Mouse (Mus musculus) hindbrain, embryonic 13.5 days (tissue): ENCODE data around the gene Fanca. TPM values are rescaled to one million over a fixed set of nuclear protein-coding genes. Genes with fewer than 3 reads are reported as not detected.
A peak's percentile ranks its signal among the peaks of the same experiment; 100 is the strongest.
"Not testable (repeated sequence)": the region's sequence is repeated elsewhere in the genome, so short reads cannot be mapped to it uniquely, and the experiment has no call there.

Source experiments
- ATAC-seq: fragments of 200-750 bp; cut with Nextera tagmentation; 2 replicates; pipeline ENCODE4 v1.8.0; 2017; ENCODE audit warnings: moderate TSS enrichment; ENCODE audit not compliant: low FRiP score
- H3K27ac ChIP-seq: fragments of 300-500 bp; sonication (generic); 2 replicates; pipeline ENCODE4 v1.5.1; 2015; ENCODE audit warnings: inconsistent platforms, mild to moderate bottlenecking, moderate library complexity
- H3K27me3 ChIP-seq: fragments of 300-500 bp; sonication (generic); 2 replicates; pipeline ENCODE4 v1.6.1; 2015; ENCODE audit warnings: mild to moderate bottlenecking, inconsistent platforms
- H3K36me3 ChIP-seq: fragments of 300-500 bp; sonication (generic); 2 replicates; pipeline ENCODE4 v1.6.1; 2015; ENCODE audit warnings: mild to moderate bottlenecking, inconsistent platforms
- H3K4me1 ChIP-seq: fragments of 300-500 bp; sonication (generic); replicated peaks from 2 replicates; pipeline ENCODE4 v1.6.1; 2015; ENCODE audit warnings: inconsistent platforms
- H3K4me2 ChIP-seq: fragments of 300-500 bp; sonication (generic); 2 replicates; pipeline ENCODE4 v1.6.1; 2015; ENCODE audit warnings: inconsistent platforms, mild to moderate bottlenecking, moderate library complexity
- H3K4me3 ChIP-seq: fragments of 300-500 bp; sonication (generic); 2 replicates; pipeline ENCODE4 v1.5.1; 2015; ENCODE audit warnings: mild to moderate bottlenecking, inconsistent platforms
- H3K9ac ChIP-seq: fragments of 300-500 bp; sonication (generic); 2 replicates; pipeline ENCODE4 v1.6.1; 2015; ENCODE audit warnings: mild to moderate bottlenecking, inconsistent platforms
- H3K9me3 ChIP-seq: fragments of 300-500 bp; sonication (generic); 2 replicates; pipeline ENCODE4 v1.6.1; 2016; ENCODE audit warnings: inconsistent platforms
- WGBS: fragments of 180-500 bp; shearing (Covaris S2); methylation state at CpG from one replicate; pipeline ENCODE4 v1.1.7; 2015; 5-methylcytosine and 5-hydroxymethylcytosine counted together
- polyA plus RNA-seq: library from polyadenylated mRNA; unstranded; fragments of >200 nt; fragmentation: Nextera tagmentation; extraction: Ambion mirVana; gene quantifications from 2 replicates; pipeline ENCODE4 v1.2.1, GENCODE M21; 2015

Gene Fanca
- polyA plus RNA-seq, 1 experiment from 2014 or later = 7.8 TPM

DNA sequence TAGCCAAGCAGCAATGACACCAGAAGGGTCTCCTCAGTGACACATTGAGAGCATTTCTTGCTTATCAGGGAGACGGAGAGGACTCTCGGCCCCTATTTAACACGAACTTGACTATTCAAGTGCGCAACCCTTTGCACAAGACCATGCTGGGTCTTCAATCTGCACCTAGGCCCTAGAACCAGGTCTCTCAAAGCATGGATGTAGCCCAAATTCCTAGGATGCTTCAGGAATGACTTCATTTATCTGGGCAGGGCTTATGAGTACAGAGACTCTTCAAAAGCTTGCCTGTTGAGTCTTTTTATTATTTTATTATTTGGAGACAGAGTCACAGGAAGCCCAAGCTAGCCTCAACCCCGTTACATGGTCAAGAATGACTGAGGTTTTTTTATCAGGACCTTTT lies 33.9 kb downstream of the Fanca start:
- H3K4me3 ChIP-seq = no peak overlapping the region

DNA sequence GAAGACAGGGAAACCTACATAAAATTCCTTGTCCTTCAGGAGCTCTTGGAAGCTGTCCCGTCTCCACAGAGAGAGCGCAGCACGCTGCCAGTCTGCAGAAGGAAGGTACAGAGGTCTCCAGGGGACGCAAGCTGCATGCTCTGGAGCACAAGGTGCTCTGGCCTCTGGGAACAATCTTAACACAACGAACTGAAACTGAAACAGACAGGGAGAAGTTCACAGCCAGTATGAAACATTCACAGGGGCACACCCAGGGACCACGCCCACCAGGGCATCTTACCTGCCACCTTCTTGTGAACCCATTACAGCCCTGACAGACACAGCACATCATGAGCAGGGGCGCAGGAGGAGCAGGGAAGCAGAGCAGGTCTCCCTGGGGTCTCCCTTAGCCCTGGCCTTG lies 34.4 kb downstream of the Fanca start:
- Histone ChIP-seq H3K9me3 (no peaks in the 10 kb centered on the region), H3K9ac (no peak overlapping the region), H3K4me2 (no peak overlapping the region), H3K36me3 (peaks cover 7% of the 10 kb centered on the region), H3K4me3 (no peak overlapping the region), H3K27me3 (no peaks in the 10 kb centered on the region), H3K27ac (no peak overlapping the region), H3K4me1 (no peaks in the 10 kb centered on the region)
- WGBS = 94% methylated on average over 7 of the region's 7 CpGs
- ATAC-seq = no peak

More for the DNA sequence above, 33.9 kb downstream of the Fanca start:
- Histone ChIP-seq H3K9ac (no peak overlapping the region), H3K9me3 (no peaks in the 10 kb centered on the region), H3K27ac (no peak overlapping the region), H3K4me2 (no peak overlapping the region), H3K4me1 (no peaks in the 10 kb centered on the region), H3K36me3 (peaks cover 7% of the 10 kb centered on the region), H3K27me3 (no peaks in the 10 kb centered on the region)
- no peak for ATAC-seq
- 94% methylated on average over 5 of the region's 5 CpGs for WGBS

DNA sequence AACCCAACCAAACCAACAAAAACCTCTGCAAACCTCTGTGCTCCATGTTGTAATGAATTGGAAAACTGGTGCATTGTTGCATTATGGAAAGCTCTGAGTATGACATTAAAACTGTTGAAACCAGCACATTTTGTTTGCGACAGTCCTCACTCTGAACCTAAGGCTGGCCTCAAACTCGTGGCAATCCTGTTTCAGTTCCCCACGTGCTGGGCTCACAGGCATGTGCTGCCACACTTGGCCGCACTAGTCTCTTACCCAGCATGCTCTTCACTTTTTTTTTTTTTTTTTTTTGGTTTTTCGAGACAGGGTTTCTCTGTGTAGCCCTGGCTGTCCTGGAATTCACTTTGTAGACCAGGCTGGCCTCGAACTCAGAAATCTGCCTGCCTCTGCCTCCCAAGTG lies 35.4 kb downstream of the Fanca start:
- 90% methylated on average over 6 of the region's 6 CpGs for whole genome bisulfite sequencing
- not testable (repeated sequence) for H3K27ac ChIP-seq, H3K9me3 ChIP-seq, H3K36me3 ChIP-seq, H3K4me3 ChIP-seq, H3K4me2 ChIP-seq, H3K9ac ChIP-seq, ATAC-seq, H3K27me3 ChIP-seq, H3K4me1 ChIP-seq

DNA sequence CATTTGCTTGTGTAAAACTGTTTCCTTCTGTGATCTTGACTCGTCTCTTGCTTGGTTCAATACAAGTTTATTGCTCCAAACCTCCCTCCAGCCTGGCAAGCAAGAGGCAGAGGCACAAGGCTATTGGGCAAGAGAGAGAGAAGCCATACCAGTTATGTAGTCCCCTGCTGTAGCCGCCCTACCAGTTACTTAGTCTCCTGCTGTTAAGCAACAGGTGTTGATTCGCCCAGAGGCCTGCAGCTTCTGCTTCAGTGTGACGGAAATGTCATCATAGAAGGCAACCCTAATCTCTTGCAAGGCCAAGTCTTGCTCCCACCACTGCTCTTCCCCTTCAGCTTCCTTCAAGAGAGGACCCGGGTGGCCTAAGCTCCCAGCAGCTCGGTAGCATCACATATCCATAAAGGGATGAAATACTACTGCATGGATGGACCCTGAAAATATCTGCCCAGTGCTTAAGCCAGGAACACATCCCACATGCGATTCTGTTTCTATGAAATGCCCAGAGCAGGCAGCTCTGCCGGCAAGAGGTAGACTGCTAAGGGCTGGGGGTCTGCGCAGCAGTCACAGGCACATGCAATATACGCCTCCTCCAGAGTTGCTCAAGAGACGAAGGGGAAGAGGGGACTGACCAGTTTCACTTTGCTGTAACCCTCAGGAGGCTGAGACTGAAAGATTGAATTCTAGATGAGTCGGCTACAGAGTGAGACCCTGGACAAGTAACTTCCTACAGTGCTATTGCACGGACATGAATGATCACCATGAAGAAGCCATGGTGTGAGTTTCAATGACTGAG lies 37.9 kb downstream of the Fanca start:
- no peak overlapping the region for H3K4me2 ChIP-seq
- H3K27ac ChIP-seq = no peak overlapping the region
- no peak for ATAC-seq
- no peaks in the 10 kb centered on the region for H3K4me1 ChIP-seq
- H3K27me3 ChIP-seq = no peaks in the 10 kb centered on the region
- H3K4me3 ChIP-seq = no peak overlapping the region
- WGBS = 86% methylated on average over 13 of the region's 13 CpGs
- H3K9ac ChIP-seq = no peak overlapping the region
- H3K9me3 ChIP-seq = no peaks in the 10 kb centered on the region
- peaks cover 4% of the 10 kb centered on the region; the same call in 1 of the 2 replicates for H3K36me3 ChIP-seq

DNA sequence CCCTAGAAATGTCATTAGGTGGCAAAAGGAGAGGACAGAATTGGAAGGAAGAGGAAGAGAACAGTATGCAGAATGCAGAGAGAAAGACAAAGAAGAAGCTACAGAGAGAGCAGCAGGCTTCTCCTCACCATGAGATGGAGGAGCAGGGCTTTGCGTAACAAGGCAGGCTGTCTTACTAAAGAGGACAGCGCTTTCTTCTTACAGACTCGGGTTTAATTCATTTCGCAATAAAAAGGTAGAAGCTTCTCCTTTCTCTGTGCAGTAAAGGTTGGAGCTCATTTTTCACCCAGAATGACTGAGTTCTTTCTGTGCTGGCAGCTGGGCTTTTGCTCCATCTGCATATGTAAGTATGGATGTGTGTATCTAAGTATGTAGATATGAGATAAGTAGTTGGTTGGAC lies 38.5 kb downstream of the Fanca start:
- Histone ChIP-seq H3K9ac (no peak overlapping the region), H3K27ac (no peak overlapping the region), H3K4me2 (no peak overlapping the region), H3K36me3 (peaks cover 4% of the 10 kb centered on the region; the same call in 1 of the 2 replicates), H3K4me3 (no peak overlapping the region), H3K27me3 (no peaks in the 10 kb centered on the region), H3K4me1 (no peaks in the 10 kb centered on the region), H3K9me3 (no peaks in the 10 kb centered on the region)
- 93% methylated on average over 4 of the region's 4 CpGs for WGBS
- ATAC-seq = no peak

DNA sequence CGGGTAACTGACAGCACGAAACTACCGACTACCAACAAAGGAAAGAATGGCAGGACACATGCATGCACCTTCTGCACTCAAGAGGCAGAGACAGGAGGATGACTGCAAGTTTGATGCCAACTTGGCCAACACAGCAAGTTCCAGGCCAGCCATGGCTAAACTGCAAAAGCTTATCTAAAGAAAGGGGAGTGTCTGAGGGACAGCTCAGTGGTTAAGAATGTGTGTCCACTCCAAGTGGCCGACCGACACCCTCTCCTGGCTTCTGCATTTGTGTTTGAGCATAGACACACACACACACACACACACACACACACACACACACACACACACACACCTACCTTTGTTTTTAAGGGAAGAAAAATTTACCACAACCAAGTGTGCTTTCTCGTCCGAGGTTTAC lies 39.9 kb downstream of the Fanca start:
- 77% methylated on average over 7 of the region's 7 CpGs for WGBS
- Histone ChIP-seq H3K9me3 (no peaks in the 10 kb centered on the region), H3K4me3 (no peak overlapping the region), H3K27ac (no peak overlapping the region), H3K27me3 (no peaks in the 10 kb centered on the region), H3K4me1 (no peaks in the 10 kb centered on the region), H3K36me3 (peaks cover 4% of the 10 kb centered on the region; the same call in 1 of the 2 replicates), H3K4me2 (no peak overlapping the region), H3K9ac (no peak overlapping the region)
- ATAC-seq = no peak

DNA sequence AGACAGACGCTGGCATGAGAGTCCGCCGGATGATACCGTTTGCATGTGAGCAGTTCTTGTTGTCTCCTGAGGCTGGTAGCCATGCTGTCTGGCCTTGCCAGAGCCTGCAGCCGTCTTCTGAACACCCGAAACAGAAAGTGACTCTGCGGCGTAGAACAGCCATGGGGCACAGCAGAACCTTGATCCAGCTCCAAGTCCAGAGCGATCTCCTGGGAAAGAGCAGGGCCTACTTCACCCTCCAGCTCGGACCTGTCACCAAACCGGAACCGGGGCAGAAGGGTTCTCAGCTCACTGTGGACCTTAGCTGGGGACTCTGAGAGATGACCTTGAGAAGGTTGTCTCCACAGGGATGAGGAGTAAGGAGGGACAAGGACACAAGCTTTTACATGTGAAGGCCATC lies 43.3 kb downstream of the Fanca start:
- H3K4me3 ChIP-seq = no peak overlapping the region
- no peak overlapping the region for H3K27ac ChIP-seq
- no peak for ATAC-seq
- peaks cover 11% of the 10 kb centered on the region for H3K36me3 ChIP-seq
- H3K4me2 ChIP-seq = no peak overlapping the region
- H3K9me3 ChIP-seq = no peaks in the 10 kb centered on the region
- no peaks in the 10 kb centered on the region for H3K4me1 ChIP-seq
- H3K9ac ChIP-seq = no peak overlapping the region
- no peaks in the 10 kb centered on the region for H3K27me3 ChIP-seq
- 95% methylated on average over 12 of the region's 12 CpGs for WGBS

DNA sequence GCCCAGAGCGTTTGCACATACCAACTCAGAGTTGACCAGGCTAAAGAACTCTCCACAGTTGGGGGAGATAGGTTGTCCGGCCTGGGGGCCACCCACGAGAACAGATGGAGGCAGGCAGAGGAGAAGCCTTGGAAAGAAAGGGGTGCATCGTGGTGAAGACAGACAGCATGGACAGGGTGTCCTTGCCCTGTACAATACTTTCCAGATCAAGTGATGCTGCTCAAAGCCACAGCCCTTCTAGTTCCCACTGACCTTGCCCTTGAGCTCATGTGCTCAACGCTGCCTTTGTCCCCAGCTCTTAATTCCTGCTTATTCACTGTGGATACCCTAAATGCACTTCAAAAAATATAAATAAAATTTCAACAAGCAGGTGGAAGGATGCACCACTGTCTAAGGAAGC lies 43.9 kb downstream of the Fanca start:
- H3K27ac ChIP-seq = no peak overlapping the region
- H3K4me3 ChIP-seq = no peak overlapping the region
- H3K4me2 ChIP-seq = no peak overlapping the region
- 87% methylated on average over 5 of the region's 5 CpGs for WGBS
- no peaks in the 10 kb centered on the region for H3K4me1 ChIP-seq
- H3K9ac ChIP-seq = no peak overlapping the region
- H3K36me3 ChIP-seq = peaks cover 17% of the 10 kb centered on the region
- no peaks in the 10 kb centered on the region for H3K27me3 ChIP-seq
- no peak for ATAC-seq
- no peaks in the 10 kb centered on the region for H3K9me3 ChIP-seq

DNA sequence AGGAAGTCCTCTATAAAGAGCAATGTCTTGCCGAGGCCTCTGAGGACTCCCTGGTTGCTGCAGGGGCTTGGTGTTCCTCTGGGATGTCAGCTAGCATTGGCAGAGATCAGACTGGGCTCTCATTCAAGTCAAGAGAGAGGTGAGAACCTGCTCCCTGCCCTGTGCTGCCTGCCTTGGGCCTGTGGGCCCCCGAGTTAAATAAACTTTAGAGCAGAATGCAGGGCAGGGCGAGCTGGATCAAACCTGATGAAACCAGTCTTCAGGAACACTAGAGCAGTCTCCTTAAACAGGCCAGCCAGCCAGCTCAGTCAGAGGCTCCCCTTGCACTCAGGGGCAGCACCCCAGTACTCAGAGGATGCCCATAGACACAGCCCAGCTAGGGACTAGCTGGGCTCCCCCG lies 46.5 kb downstream of the Fanca start:
- no peaks in the 10 kb centered on the region for H3K9me3 ChIP-seq
- H3K4me2 ChIP-seq = no peak overlapping the region
- H3K27ac ChIP-seq = no peak overlapping the region
- WGBS = 72% methylated on average over 4 of the region's 4 CpGs
- H3K27me3 ChIP-seq = no peaks in the 10 kb centered on the region
- no peak for ATAC-seq
- no peaks in the 10 kb centered on the region for H3K4me1 ChIP-seq
- peak overlapping the region; percentile 53; the same call in 1 of the 2 replicates for H3K9ac ChIP-seq
- no peak overlapping the region for H3K4me3 ChIP-seq
- H3K36me3 ChIP-seq = peaks cover 43% of the 10 kb centered on the region

DNA sequence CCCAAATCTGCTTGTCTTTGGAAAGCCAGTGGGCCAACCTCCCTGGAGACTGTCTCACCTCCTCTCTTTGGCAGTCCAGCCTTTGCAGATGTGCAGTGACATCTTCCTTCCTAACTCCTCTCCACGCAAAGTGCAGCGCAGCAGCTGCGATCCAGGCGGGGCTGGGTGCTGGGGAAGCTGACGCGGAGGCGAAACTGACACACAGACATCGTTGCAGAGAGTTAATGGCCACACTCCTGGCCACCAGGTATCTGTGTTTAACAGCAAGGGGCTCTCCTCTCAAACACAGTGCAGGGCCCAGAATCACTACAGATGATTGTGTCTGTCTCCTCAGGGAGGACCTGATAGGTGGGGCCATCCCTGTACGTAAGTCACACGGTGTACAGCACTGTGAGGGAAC lies 47.2 kb downstream of the Fanca start:
- Histone ChIP-seq H3K9me3 (no peaks in the 10 kb centered on the region), H3K9ac (0 out of 2 replicates have a peak overlapping the region, but pooled peaks have one; percentile 8), H3K4me3 (no peak overlapping the region), H3K27ac (no peak overlapping the region), H3K4me2 (no peak overlapping the region), H3K4me1 (no peaks in the 10 kb centered on the region), H3K27me3 (no peaks in the 10 kb centered on the region), H3K36me3 (peaks cover 50% of the 10 kb centered on the region)
- 88% methylated on average over 10 of the region's 10 CpGs for WGBS
- no peak for ATAC-seq

DNA sequence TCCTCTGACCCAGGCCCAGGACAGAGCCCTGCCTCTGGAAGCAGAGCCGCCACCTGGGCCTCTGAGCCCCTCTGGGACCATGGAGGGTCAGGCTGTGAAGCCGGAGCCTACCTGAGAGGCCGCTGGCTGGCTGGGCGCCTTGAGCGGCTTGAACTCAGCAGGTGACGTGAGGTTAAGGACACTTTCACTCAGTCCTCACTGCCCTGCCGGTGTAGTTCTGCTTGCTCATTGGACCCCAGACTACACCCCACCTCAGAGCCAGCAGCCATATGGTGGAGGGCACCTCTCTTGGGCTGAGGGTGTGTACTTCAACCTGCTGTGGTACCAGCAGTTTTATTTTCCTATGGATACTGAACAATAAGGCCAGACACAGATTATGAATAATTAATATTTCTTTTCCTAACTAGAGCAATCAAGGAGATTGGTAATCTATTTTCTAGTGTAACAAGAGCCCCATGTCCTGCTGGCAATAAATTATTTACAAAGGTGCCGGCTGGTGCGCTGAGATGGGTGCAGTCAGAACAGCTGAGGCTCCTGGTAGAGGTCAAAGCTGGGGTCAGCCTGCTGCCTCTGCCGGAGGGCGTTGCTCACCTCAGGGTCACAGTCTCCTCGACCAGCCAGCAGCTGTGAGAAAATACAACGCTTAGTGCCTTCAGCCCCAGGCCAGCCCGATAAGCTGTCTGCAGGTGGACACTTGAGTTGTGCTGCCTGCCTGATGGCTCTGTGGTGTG lies 50.3 kb downstream of the Fanca start:
- Histone ChIP-seq H3K4me3 (no peak overlapping the region), H3K4me1 (no peaks in the 10 kb centered on the region), H3K9me3 (no peaks in the 10 kb centered on the region), H3K36me3 (peaks cover 79% of the 10 kb centered on the region), H3K4me2 (no peak overlapping the region), H3K27me3 (no peaks in the 10 kb centered on the region), H3K27ac (no peak overlapping the region), H3K9ac (no peak overlapping the region)
- 74% methylated on average over 14 of the region's 14 CpGs for WGBS
- no peak for ATAC-seq

DNA sequence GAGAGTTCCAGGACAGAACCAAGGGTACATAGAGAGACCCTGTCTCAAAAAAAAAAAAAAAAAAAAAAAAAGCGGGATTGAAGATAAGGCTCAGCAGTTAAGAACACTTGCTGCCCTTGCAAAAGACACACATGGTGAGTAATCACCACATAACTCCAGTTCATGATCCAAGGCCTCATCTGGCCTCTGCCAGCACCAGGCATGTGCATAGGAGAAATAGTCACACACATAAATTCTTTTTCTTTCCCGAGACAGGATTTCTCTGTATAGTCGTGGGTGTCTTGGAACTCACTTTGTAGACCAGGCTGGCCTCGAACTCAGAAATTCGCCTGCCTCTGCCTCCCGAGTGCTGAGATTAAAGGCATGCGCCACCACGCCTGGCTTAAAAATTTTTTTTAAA lies 60.8 kb downstream of the Fanca start:
- H3K9me3 ChIP-seq, H3K4me3 ChIP-seq, H3K9ac ChIP-seq, ATAC-seq, H3K27me3 ChIP-seq, H3K4me2 ChIP-seq, H3K27ac ChIP-seq: not testable (repeated sequence)
- 94% methylated on average over 7 of the region's 8 CpGs for WGBS
- peaks cover 35% of the 10 kb centered on the region for H3K4me1 ChIP-seq
- peaks cover 63% of the 10 kb centered on the region for H3K36me3 ChIP-seq

DNA sequence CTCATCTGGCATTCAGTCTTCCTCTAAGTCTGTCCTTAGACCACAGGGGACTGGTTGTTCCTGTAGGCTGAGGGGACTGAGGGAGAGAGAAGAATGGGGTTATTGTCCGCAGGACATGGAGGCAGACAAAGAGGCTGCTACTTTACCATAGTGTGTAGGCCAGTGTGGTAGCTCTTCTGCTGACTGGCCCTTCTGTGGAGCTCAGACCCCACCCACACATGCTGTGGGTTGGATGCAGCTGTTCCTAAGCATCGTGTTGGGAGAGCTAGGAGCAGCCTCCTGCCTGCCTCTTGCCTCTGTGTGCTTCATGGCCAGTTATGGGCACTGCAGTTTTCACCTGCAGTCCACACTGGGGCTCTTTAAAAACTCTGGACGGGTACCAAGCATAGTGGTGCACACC lies 61.3 kb downstream of the Fanca start:
- Histone ChIP-seq H3K4me1 (peaks cover 39% of the 10 kb centered on the region), H3K9ac (no peak overlapping the region; the same call in 1 of the 2 replicates), H3K9me3 (no peaks in the 10 kb centered on the region), H3K27ac (no peak overlapping the region), H3K4me3 (no peak overlapping the region), H3K4me2 (no peak overlapping the region), H3K27me3 (no peaks in the 10 kb centered on the region), H3K36me3 (peaks cover 61% of the 10 kb centered on the region)
- 64% methylated on average over 3 of the region's 3 CpGs for WGBS
- ATAC-seq = no peak
